ENCODE assay signal across 11 mouse cellular contexts in genomic region chr9:96957298-96957865, GRCm38 (mm10).
DNase-seq lines count a peak whose midpoint lies in the region; ATAC-seq and TF ChIP-seq lines count a peak whose summit lies in the region.
"Had no signal": no experiment of that assay in that cellular context is flagged by ENCODE, and none has a peak within 500 bp of the region (broad histone marks: within the 10 kb centered on the region; RNA-seq: fewer than 3 reads in every experiment).

No protein-coding gene starts in this region.

- H3K27ac ChIP-seq in heart, postnatal 0 days (ENCODE audit: low read depth) = peak overlapping the region; percentile 95
- H3K27ac ChIP-seq in forebrain, embryonic 13.5 days = peak overlapping the region; percentile 11
- peak overlapping the region; percentile 73 for H3K27ac ChIP-seq in midbrain, embryonic 10.5 days (replicated peaks)

- H3K36me3 ChIP-seq in heart, postnatal 0 days (replicated peaks; ENCODE audit: control insufficient read depth, insufficient read depth, low read length) = no peaks in the 10 kb centered on the region
- no peaks in the 10 kb centered on the region; the same call in 1 of the 2 replicates for H3K36me3 ChIP-seq in forebrain, embryonic 13.5 days (ENCODE audit: poor library complexity, severe bottlenecking)
- peaks cover 62% of the 10 kb centered on the region for H3K36me3 ChIP-seq in midbrain, embryonic 10.5 days

- intact Hi-C loops in heart, postnatal 10 days (cut with DNase I) = no loop called here

- H3K9me3 ChIP-seq in heart, postnatal 0 days (replicated peaks; ENCODE audit: control insufficient read depth, low read length) = no peaks in the 10 kb centered on the region
- no peaks in the 10 kb centered on the region for H3K9me3 ChIP-seq in forebrain, embryonic 13.5 days (replicated peaks)
- no peaks in the 10 kb centered on the region for H3K9me3 ChIP-seq in midbrain, embryonic 10.5 days (replicated peaks)

- ATAC-seq in heart, postnatal 0 days (ENCODE audit: insufficient read depth, low read depth) = peak; percentile 3; the same call in 1 of the 2 replicates
- ATAC-seq in forebrain, embryonic 13.5 days = no peak

- no peak for TF ChIP-seq EP300 in heart, postnatal 0 days (IDR thresholded peaks at IDR 0.05; ENCODE audit: low read depth)

- peak overlapping the region; percentile 37 for H3K9ac ChIP-seq in heart, postnatal 0 days (replicated peaks; ENCODE audit: low read depth, low read length)
- H3K9ac ChIP-seq in forebrain, embryonic 13.5 days = no peak overlapping the region; the same call in 1 of the 2 replicates
- H3K9ac ChIP-seq: lung, embryonic 14.5 days had no signal

- H3K4me1 ChIP-seq in heart, postnatal 0 days (ENCODE audit: control insufficient read depth, insufficient read depth) = peaks cover 62% of the 10 kb centered on the region
- peaks cover 61% of the 10 kb centered on the region for H3K4me1 ChIP-seq in forebrain, embryonic 13.5 days
- H3K4me1 ChIP-seq in midbrain, embryonic 10.5 days = peaks cover 97% of the 10 kb centered on the region

- no peak overlapping the region for H3K4me3 ChIP-seq in heart, postnatal 0 days (ENCODE audit: low read depth, low read length)
- H3K4me3 ChIP-seq in forebrain, embryonic 13.5 days = no peak overlapping the region
- 0 out of 2 replicates have a peak overlapping the region, but pooled peaks have one; percentile 20 for H3K4me3 ChIP-seq in midbrain, embryonic 10.5 days
- H3K4me3 ChIP-seq: erythroblast, embryonic 14.5 days had no signal

- H3K4me2 ChIP-seq in heart, postnatal 0 days (ENCODE audit: low read depth, low read length) = no peak overlapping the region
- H3K4me2 ChIP-seq in forebrain, embryonic 13.5 days = no peak overlapping the region
- H3K4me2 ChIP-seq: lung, embryonic 14.5 days had no signal

- WGBS in heart, postnatal 0 days = 28% methylated on average over 6 of the region's 6 CpGs
- WGBS in forebrain, embryonic 13.5 days = 46% methylated on average over 6 of the region's 6 CpGs
- 49% methylated on average over 6 of the region's 6 CpGs for WGBS in midbrain, embryonic 10.5 days

- DNase-seq in heart, postnatal 0 days (ENCODE audit: low spot score) = peak; percentile 45
- DNase-seq in heart, postnatal 10 days = no peak
- DNase-seq in ES-CJ7 (ENCODE audit: low read depth, low spot score) = peak; percentile 39
- DNase-seq in midbrain, embryonic 10.5 days (ENCODE audit: low spot score) = no peak
- DNase-seq in urinary bladder, adult 2 months (ENCODE audit: low spot score) = no peak
- no peak for DNase-seq in layer of hippocampus, adult 18-20 months (ENCODE audit: low spot score in 2 of 2)
- no peak for DNase-seq in adrenal gland, postnatal 10 days
- DNase-seq: cerebellum, postnatal 25 days; lung, embryonic 14.5 days had no signal

- no peaks in the 10 kb centered on the region for H3K27me3 ChIP-seq in heart, postnatal 0 days (ENCODE audit: control insufficient read depth, insufficient read depth, low read length)
- H3K27me3 ChIP-seq in forebrain, embryonic 13.5 days = no peaks in the 10 kb centered on the region
- H3K27me3 ChIP-seq in midbrain, embryonic 10.5 days (ENCODE audit: low read depth, poor library complexity, severe bottlenecking) = no peaks in the 10 kb centered on the region

- TF ChIP-seq CTCF in heart, postnatal 0 days (IDR thresholded peaks at IDR 0.05; ENCODE audit: low read depth) = no peak

Comparison
In these comparisons a context has a peak if more than half of its experiments do, and no peak if none do; other contexts are left out.
1. DNase-seq: peak in heart, postnatal 0 days (single experiment) and ES-CJ7 (single experiment); none in heart, postnatal 10 days (0 of 2), midbrain, embryonic 10.5 days (single experiment), urinary bladder, adult 2 months (single experiment), layer of hippocampus, adult 18-20 months (0 of 2) and adrenal gland, postnatal 10 days (single experiment).
2. H3K27ac ChIP-seq: peak in every context shown above with its lines; median percentile 95 in heart, postnatal 0 days; 73 in midbrain, embryonic 10.5 days; 11 in forebrain, embryonic 13.5 days.